In the genomic region with DNA sequence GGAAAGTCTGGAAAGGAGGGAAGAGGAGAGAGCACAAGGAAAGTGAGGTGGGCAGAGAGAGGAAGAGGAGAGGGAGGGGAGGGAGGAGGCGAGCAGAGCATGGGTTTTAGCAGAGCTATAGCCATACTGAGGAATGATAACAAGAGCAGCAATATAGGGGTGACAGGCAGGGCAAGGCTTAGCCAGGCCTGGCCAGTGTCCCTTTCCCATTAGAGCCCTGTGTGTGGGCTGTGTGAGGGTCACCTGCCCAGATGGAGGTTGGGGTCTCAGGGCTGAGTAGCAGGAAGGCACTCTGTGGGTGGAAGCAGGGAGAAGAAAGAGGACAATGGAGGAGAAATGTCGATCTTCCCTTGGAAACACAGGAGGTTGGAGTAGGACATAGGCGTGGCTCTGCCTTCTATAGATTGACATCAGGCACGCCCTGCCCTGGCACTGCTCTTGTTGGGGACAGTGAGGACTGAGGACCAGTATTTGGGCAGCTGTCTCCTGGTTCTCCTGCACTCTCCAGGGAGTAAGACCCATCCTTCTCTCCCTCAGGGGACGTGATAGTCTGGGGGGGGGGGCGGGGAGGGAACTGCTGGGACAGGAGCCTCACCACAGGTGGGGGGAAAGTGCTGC, we compare ENCODE assay signal across 8 mouse cellular contexts. TPM values are rescaled to one million over a fixed set of nuclear protein-coding genes. Genes with fewer than 3 reads are reported as not detected.
DNase-seq lines count a peak whose midpoint lies in the region; ATAC-seq and TF ChIP-seq lines count a peak whose summit lies in the region.

No protein-coding gene starts in this region.

- peaks cover 18% of the 10 kb centered on the region for H3K4me1 ChIP-seq in heart, embryonic 11.5 days (ENCODE audit: control insufficient read depth, insufficient read depth, low read length)
- peaks cover 2 to 16% of the 10 kb centered on the region in 2 experiments for H3K4me1 ChIP-seq in MEL (ENCODE audit: control insufficient read depth in 1 of 2, insufficient read depth in 2 of 2, low read length in 2 of 2)
- peaks cover 30% of the 10 kb centered on the region for H3K4me1 ChIP-seq in heart, embryonic 15.5 days (replicated peaks)
- H3K4me1 ChIP-seq in liver, embryonic 15.5 days (replicated peaks) = peaks cover 16% of the 10 kb centered on the region
- H3K4me1 ChIP-seq in stomach, postnatal 0 days (replicated peaks; ENCODE audit: control insufficient read depth, insufficient read depth) = peaks cover 3% of the 10 kb centered on the region; the same call in 1 of the 2 replicates

- H3K9me3 ChIP-seq in heart, embryonic 11.5 days (replicated peaks; ENCODE audit: control insufficient read depth, low read length) = no peaks in the 10 kb centered on the region
- H3K9me3 ChIP-seq in MEL (replicated peaks; ENCODE audit: insufficient read depth, low read length) = no peaks in the 10 kb centered on the region
- no peaks in the 10 kb centered on the region for H3K9me3 ChIP-seq in heart, embryonic 15.5 days (replicated peaks)
- H3K9me3 ChIP-seq in liver, embryonic 15.5 days (replicated peaks) = no peaks in the 10 kb centered on the region
- H3K9me3 ChIP-seq in stomach, postnatal 0 days (ENCODE audit: control insufficient read depth, low read length) = no peaks in the 10 kb centered on the region

- 23% methylated on average over 4 of the region's 6 CpGs for WGBS in heart, embryonic 11.5 days (ENCODE audit: insufficient replicate concordance)
- WGBS in heart, embryonic 15.5 days = 18% methylated on average over 6 of the region's 6 CpGs
- WGBS in liver, embryonic 15.5 days (ENCODE audit: insufficient replicate concordance) = 13% methylated on average over 6 of the region's 6 CpGs
- 17% methylated on average over 6 of the region's 6 CpGs for WGBS in stomach, postnatal 0 days

- H3K9ac ChIP-seq in heart, embryonic 11.5 days (ENCODE audit: low read depth, low read length) = peak overlapping the region; percentile 58
- peak overlapping the region; percentile 65; the same call in 1 of the 2 replicates for H3K9ac ChIP-seq in MEL (ENCODE audit: control insufficient read depth, low read depth, low read length, poor library complexity, severe bottlenecking)
- H3K9ac ChIP-seq in heart, embryonic 15.5 days = peak overlapping the region; percentile 57; the same call in 1 of the 2 replicates
- H3K9ac ChIP-seq in liver, embryonic 15.5 days = no peak overlapping the region
- H3K9ac ChIP-seq in stomach, postnatal 0 days (ENCODE audit: low read length) = peak overlapping the region; percentile 51

- peak overlapping the region; percentile 60 for H3K4me2 ChIP-seq in heart, embryonic 11.5 days
- H3K4me2 ChIP-seq in heart, embryonic 15.5 days = peak overlapping the region; percentile 85
- peak overlapping the region; percentile 59 for H3K4me2 ChIP-seq in liver, embryonic 15.5 days
- H3K4me2 ChIP-seq in stomach, postnatal 0 days (replicated peaks; ENCODE audit: low read depth) = peak overlapping the region; percentile 62

- TF ChIP-seq POLR2A in MEL (IDR thresholded peaks at IDR 0.05; ENCODE audit: control insufficient read depth in 1 of 2, insufficient read depth in 1 of 2, low read depth in 1 of 2, low read length in 2 of 2, poor library complexity in 1 of 2) = no peak

- peak overlapping the region; percentile 39 for H3K4me3 ChIP-seq in heart, embryonic 11.5 days (ENCODE audit: low read depth, low read length)
- peak overlapping the region; percentile 53 to 78; a peak in 3 of 4 replicates for H3K4me3 ChIP-seq in MEL (ENCODE audit: control insufficient read depth in 1 of 2, insufficient read depth in 1 of 2, low read depth in 2 of 2, low read length in 2 of 2)
- H3K4me3 ChIP-seq in heart, embryonic 15.5 days = peak overlapping the region; percentile 56
- H3K4me3 ChIP-seq in liver, embryonic 15.5 days (replicated peaks) = peak overlapping the region; percentile 42
- peak overlapping the region; percentile 34 for H3K4me3 ChIP-seq in stomach, postnatal 0 days (ENCODE audit: low read depth, low read length)

- no peaks in the 10 kb centered on the region for H3K36me3 ChIP-seq in heart, embryonic 11.5 days (ENCODE audit: control insufficient read depth, insufficient read depth, low read length)
- H3K36me3 ChIP-seq in MEL (ENCODE audit: control insufficient read depth in 1 of 2, insufficient read depth in 2 of 2, low read length in 2 of 2) = no peaks in the 10 kb centered on the region; a peak in 2 of 4 replicates
- no peaks in the 10 kb centered on the region for H3K36me3 ChIP-seq in heart, embryonic 15.5 days
- H3K36me3 ChIP-seq in liver, embryonic 15.5 days (replicated peaks) = no peaks in the 10 kb centered on the region
- no peaks in the 10 kb centered on the region for H3K36me3 ChIP-seq in stomach, postnatal 0 days (ENCODE audit: control insufficient read depth, insufficient read depth, low read length)

- H3K79me2 ChIP-seq in MEL (ENCODE audit: control insufficient read depth, insufficient read depth, low read length, poor library complexity) = no peaks in the 10 kb centered on the region

- peak overlapping the region; percentile 50; the same call in 1 of the 2 replicates for H3K27ac ChIP-seq in heart, embryonic 11.5 days (ENCODE audit: low read depth, low read length)
- H3K27ac ChIP-seq in MEL (ENCODE audit: control insufficient read depth, low read depth, low read length) = no peak overlapping the region
- peak overlapping the region; percentile 74 for H3K27ac ChIP-seq in heart, embryonic 15.5 days
- no peak overlapping the region for H3K27ac ChIP-seq in liver, embryonic 15.5 days (replicated peaks)
- H3K27ac ChIP-seq in stomach, postnatal 0 days (replicated peaks) = peak overlapping the region; percentile 70

- TF ChIP-seq RAD21 in MEL (IDR thresholded peaks at IDR 0.05; ENCODE audit: low read depth, low read length) = no peak

- peaks cover 3% of the 10 kb centered on the region for H3K27me3 ChIP-seq in heart, embryonic 11.5 days (ENCODE audit: control insufficient read depth, insufficient read depth, low read length)
- no peaks in the 10 kb centered on the region for H3K27me3 ChIP-seq in MEL (ENCODE audit: control insufficient read depth in 1 of 2, insufficient read depth in 2 of 2, low read length in 2 of 2)
- H3K27me3 ChIP-seq in heart, embryonic 15.5 days = no peaks in the 10 kb centered on the region
- peaks cover 8% of the 10 kb centered on the region; the same call in 1 of the 2 replicates for H3K27me3 ChIP-seq in liver, embryonic 15.5 days
- H3K27me3 ChIP-seq in stomach, postnatal 0 days (ENCODE audit: control insufficient read depth, insufficient read depth, low read length) = no peaks in the 10 kb centered on the region

- intact Hi-C loops in gastrocnemius, postnatal 36 days (cut with DNase I) = no loop called here

- DNase-seq in heart, adult 9 months (ENCODE audit: low spot score in 2 of 2) = no peak
- DNase-seq in MEL (ENCODE audit: low read depth, low spot score) = peak; percentile 32
- DNase-seq in stomach, postnatal 0 days (ENCODE audit: low spot score) = no peak
- no peak for DNase-seq in gastrocnemius, postnatal 25 days
- DNase-seq in gastrocnemius, postnatal 36 days = no peak

- no peak for TF ChIP-seq EP300 in MEL (IDR thresholded peaks at IDR 0.05; ENCODE audit: low read depth in 1 of 2, low read length in 2 of 2)
- TF ChIP-seq EP300 in stomach, postnatal 0 days (optimal IDR thresholded peaks at IDR 0.05) = no peak

- ATAC-seq in heart, embryonic 11.5 days (replicated peaks; ENCODE audit: insufficient number of reproducible peaks, low FRiP score, low TSS enrichment) = peak; percentile 48
- ATAC-seq in heart, embryonic 15.5 days (replicated peaks; ENCODE audit: insufficient number of reproducible peaks, insufficient read depth, low FRiP score, low read depth) = peak; percentile 51
- ATAC-seq in liver, embryonic 15.5 days (ENCODE audit: insufficient read depth) = peak; percentile 30
- peak; percentile 56 for ATAC-seq in stomach, postnatal 0 days (ENCODE audit: low FRiP score, low TSS enrichment)

- no peak for TF ChIP-seq CTCF in MEL (IDR thresholded peaks at IDR 0.05 in 2 of 3, conservative IDR thresholded peaks at IDR 0.05 in 1 of 3; ENCODE audit: control insufficient read depth in 1 of 3, insufficient read depth in 1 of 3, low read depth in 2 of 3, low read length in 3 of 3, poor library complexity in 1 of 3, severe bottlenecking in 1 of 3)
- TF ChIP-seq CTCF in stomach, postnatal 0 days (IDR thresholded peaks at IDR 0.05; ENCODE audit: low read depth) = no peak

RNA-seq across cellular contexts. Expression of a gene that starts 0.8 kb away (rescaled TPM):
- 2.3 and 3.4 TPM in 2 replicates for polyA plus RNA-seq in heart, embryonic 11.5 days (2014; fragmentation: Nextera tagmentation; extraction: Ambion mirVana)
- 0.07 and 0.15 TPM in 2 replicates for total RNA-seq in MEL (2012; rRNA removed)
- polyA plus RNA-seq in MEL (2012; ENCODE audit: insufficient read depth in 1 of 2, insufficient read length in 2 of 2, low read depth in 1 of 2, low replicate concordance in 2 of 2, missing spikeins in 1 of 2) = under 1 TPM in 1 of 2 experiments, not detected in 1; 0.18 TPM
- 1.4 and 2.8 TPM in 2 replicates for polyA plus RNA-seq in heart, embryonic 15.5 days (2015; fragmentation: Nextera tagmentation; extraction: Ambion mirVana)
- 0.48 and 0.52 TPM in 2 replicates for polyA plus RNA-seq in liver, embryonic 15.5 days (2015; fragmentation: Nextera tagmentation; extraction: Ambion mirVana)
- polyA plus RNA-seq in stomach, postnatal 0 days (2015; fragmentation: Nextera tagmentation; extraction: Ambion mirVana) = 0.55 and 0.63 TPM in 2 replicates
- under 1 TPM; 0.64 to 0.67 TPM for total RNA-seq in gastrocnemius, postnatal 25 days (2021)
- total RNA-seq in gastrocnemius, postnatal 36 days (2021) = under 1 TPM; 0.43 to 0.54 TPM

RNA-seq across cellular contexts. Expression of a gene that starts 16.7 kb away (rescaled TPM):
- polyA plus RNA-seq in heart, embryonic 11.5 days (2014; fragmentation: Nextera tagmentation; extraction: Ambion mirVana) = not detected in 2 replicates
- total RNA-seq in MEL (2012; rRNA removed) = not detected in 2 replicates
- polyA plus RNA-seq in MEL (2012; ENCODE audit: insufficient read depth in 1 of 2, insufficient read length in 2 of 2, low read depth in 1 of 2, low replicate concordance in 2 of 2, missing spikeins in 1 of 2) = not detected
- not detected in 2 replicates for polyA plus RNA-seq in heart, embryonic 15.5 days (2015; fragmentation: Nextera tagmentation; extraction: Ambion mirVana)
- not detected in 2 replicates for polyA plus RNA-seq in liver, embryonic 15.5 days (2015; fragmentation: Nextera tagmentation; extraction: Ambion mirVana)
- polyA plus RNA-seq in stomach, postnatal 0 days (2015; fragmentation: Nextera tagmentation; extraction: Ambion mirVana) = not detected in 2 replicates
- under 1 TPM in 1 of 2 experiments, not detected in 1; 0.29 TPM for total RNA-seq in gastrocnemius, postnatal 25 days (2021)
- total RNA-seq in gastrocnemius, postnatal 36 days (2021) = not detected

RNA-seq across cellular contexts. Expression of a gene that starts 26.7 kb away (rescaled TPM):
- 26.6 and 30.8 TPM in 2 replicates for polyA plus RNA-seq in heart, embryonic 11.5 days (2014; fragmentation: Nextera tagmentation; extraction: Ambion mirVana)
- total RNA-seq in MEL (2012; rRNA removed) = 0.20 and 0.27 TPM in 2 replicates
- under 1 TPM in 1 of 2 experiments, not detected in 1; 0.50 TPM for polyA plus RNA-seq in MEL (2012; ENCODE audit: insufficient read depth in 1 of 2, insufficient read length in 2 of 2, low read depth in 1 of 2, low replicate concordance in 2 of 2, missing spikeins in 1 of 2)
- polyA plus RNA-seq in heart, embryonic 15.5 days (2015; fragmentation: Nextera tagmentation; extraction: Ambion mirVana) = 31.2 and 39.7 TPM in 2 replicates
- 1.9 and 2.9 TPM in 2 replicates for polyA plus RNA-seq in liver, embryonic 15.5 days (2015; fragmentation: Nextera tagmentation; extraction: Ambion mirVana)
- 29.9 and 32.0 TPM in 2 replicates for polyA plus RNA-seq in stomach, postnatal 0 days (2015; fragmentation: Nextera tagmentation; extraction: Ambion mirVana)
- total RNA-seq in gastrocnemius, postnatal 25 days (2021) = 10 to 100 TPM; 18.7 to 19.0 TPM
- 10 to 100 TPM; 14.6 to 15.2 TPM for total RNA-seq in gastrocnemius, postnatal 36 days (2021)

RNA-seq across cellular contexts. Expression of a gene that starts 39.2 kb away (rescaled TPM):
- polyA plus RNA-seq in heart, embryonic 11.5 days (2014; fragmentation: Nextera tagmentation; extraction: Ambion mirVana) = 7.2 and 8.1 TPM in 2 replicates
- total RNA-seq in MEL (2012; rRNA removed) = 7.4 and 7.9 TPM in 2 replicates
- 1 to 10 TPM in 1 of 2 experiments, not detected in 1; 10.0 TPM for polyA plus RNA-seq in MEL (2012; ENCODE audit: insufficient read depth in 1 of 2, insufficient read length in 2 of 2, low read depth in 1 of 2, low replicate concordance in 2 of 2, missing spikeins in 1 of 2)
- 8.3 and 9.4 TPM in 2 replicates for polyA plus RNA-seq in heart, embryonic 15.5 days (2015; fragmentation: Nextera tagmentation; extraction: Ambion mirVana)
- 8.8 and 9.5 TPM in 2 replicates for polyA plus RNA-seq in liver, embryonic 15.5 days (2015; fragmentation: Nextera tagmentation; extraction: Ambion mirVana)
- 8.5 and 9.2 TPM in 2 replicates for polyA plus RNA-seq in stomach, postnatal 0 days (2015; fragmentation: Nextera tagmentation; extraction: Ambion mirVana)
- total RNA-seq in gastrocnemius, postnatal 25 days (2021) = 1 to 10 TPM; 2.7 to 3.8 TPM
- total RNA-seq in gastrocnemius, postnatal 36 days (2021) = 1 to 10 TPM; 3.6 to 3.9 TPM

RNA-seq across cellular contexts. Expression of a gene that starts 39.5 kb away (rescaled TPM):
- 31.9 and 37.4 TPM in 2 replicates for polyA plus RNA-seq in heart, embryonic 11.5 days (2014; fragmentation: Nextera tagmentation; extraction: Ambion mirVana)
- total RNA-seq in MEL (2012; rRNA removed) = 12.7 and 12.8 TPM in 2 replicates
- 10 to 100 TPM in 1 of 2 experiments, not detected in 1; 40.7 TPM for polyA plus RNA-seq in MEL (2012; ENCODE audit: insufficient read depth in 1 of 2, insufficient read length in 2 of 2, low read depth in 1 of 2, low replicate concordance in 2 of 2, missing spikeins in 1 of 2)
- polyA plus RNA-seq in heart, embryonic 15.5 days (2015; fragmentation: Nextera tagmentation; extraction: Ambion mirVana) = 14.1 and 25.2 TPM in 2 replicates
- 57.2 and 66.0 TPM in 2 replicates for polyA plus RNA-seq in liver, embryonic 15.5 days (2015; fragmentation: Nextera tagmentation; extraction: Ambion mirVana)
- 23.9 and 27.1 TPM in 2 replicates for polyA plus RNA-seq in stomach, postnatal 0 days (2015; fragmentation: Nextera tagmentation; extraction: Ambion mirVana)
- 1 to 10 TPM; 4.8 TPM for total RNA-seq in gastrocnemius, postnatal 25 days (2021)
- total RNA-seq in gastrocnemius, postnatal 36 days (2021) = 1 to 10 TPM; 4.4 to 4.6 TPM

Comparison
In these comparisons a context has a peak if more than half of its experiments do, and no peak if none do; other contexts are left out.
1. H3K27ac ChIP-seq: peak in heart, embryonic 11.5 days (single experiment), heart, embryonic 15.5 days (single experiment) and stomach, postnatal 0 days (single experiment); none in MEL (single experiment) and liver, embryonic 15.5 days (single experiment).
2. Peak in every context shown above with its lines, with median percentiles within 50 percentile points of each other: ATAC-seq, H3K4me2 ChIP-seq and H3K4me3 ChIP-seq.